ENCODE assay signal across 15 mouse cellular contexts in genomic region chr6:30171967-30172366, GRCm38 (mm10).
DNase-seq lines count a peak whose midpoint lies in the region; ATAC-seq and TF ChIP-seq lines count a peak whose summit lies in the region.
"Had no signal": no experiment of that assay in that cellular context is flagged by ENCODE, and none has a peak within 500 bp of the region (broad histone marks: within the 10 kb centered on the region; RNA-seq: fewer than 3 reads in every experiment).

No protein-coding gene starts in this region.

- H3K36me3 ChIP-seq in kidney, embryonic 16.5 days (ENCODE audit: insufficient read depth, low read length) = no peaks in the 10 kb centered on the region
- H3K36me3 ChIP-seq in E14TG2a.4 (ENCODE audit: insufficient read depth, low read length) = peaks cover 55% of the 10 kb centered on the region
- no peaks in the 10 kb centered on the region for H3K36me3 ChIP-seq in hindbrain, embryonic 13.5 days

- no peak overlapping the region for H3K9ac ChIP-seq in kidney, embryonic 16.5 days (replicated peaks; ENCODE audit: low read length)
- H3K9ac ChIP-seq in hindbrain, embryonic 13.5 days = no peak overlapping the region

- H3K4me2 ChIP-seq in kidney, embryonic 16.5 days (replicated peaks; ENCODE audit: low read depth, low read length) = peak overlapping the region; percentile 65; the same call in 1 of the 2 replicates
- H3K4me2 ChIP-seq in hindbrain, embryonic 13.5 days = no peak overlapping the region

- peaks cover 76% of the 10 kb centered on the region for H3K27me3 ChIP-seq in kidney, embryonic 16.5 days (ENCODE audit: insufficient read depth, low read length)
- H3K27me3 ChIP-seq in E14TG2a.4 (ENCODE audit: insufficient read depth, low read length) = peaks cover 6% of the 10 kb centered on the region; the same call in 1 of the 2 replicates
- H3K27me3 ChIP-seq in hindbrain, embryonic 13.5 days = peaks cover 95% of the 10 kb centered on the region

- H3K9me3 ChIP-seq in kidney, embryonic 16.5 days (ENCODE audit: low read length) = no peaks in the 10 kb centered on the region
- H3K9me3 ChIP-seq in E14TG2a.4 (ENCODE audit: low read length) = no peaks in the 10 kb centered on the region
- no peaks in the 10 kb centered on the region for H3K9me3 ChIP-seq in hindbrain, embryonic 13.5 days

- TF ChIP-seq CTCF in E14TG2a.4 (conservative IDR thresholded peaks at IDR 0.05; ENCODE audit: low read length) = no peak

- H3K27ac ChIP-seq in kidney, embryonic 16.5 days (ENCODE audit: low read length) = no peak overlapping the region
- no peak overlapping the region for H3K27ac ChIP-seq in hindbrain, embryonic 13.5 days
- H3K27ac ChIP-seq: macrophage had no signal

- DNase-seq in embryo, embryonic 11 days = peak; percentile 29
- DNase-seq in embryo, embryonic 10 days (ENCODE audit: low spot score) = no peak
- no peak for DNase-seq in kidney, postnatal 14 days
- no peak for DNase-seq in ovary, adult 18-20 months (ENCODE audit: low spot score)
- no peak for DNase-seq in urinary bladder, postnatal 36 days (ENCODE audit: low spot score in 2 of 2)
- DNase-seq: cerebellum, postnatal 25 days; gastrocnemius, postnatal 25 days; heart, postnatal 4 days; kidney, adult 11 months; right cerebral cortex, postnatal 25 days; thymus, postnatal 36 days had no signal

- 21% methylated on average over 10 of the region's 10 CpGs for WGBS in kidney, embryonic 16.5 days
- 27% methylated on average over 10 of the region's 10 CpGs for WGBS in hindbrain, embryonic 13.5 days

- H3K4me3 ChIP-seq in kidney, embryonic 16.5 days (ENCODE audit: low read length) = no peak overlapping the region
- H3K4me3 ChIP-seq in E14TG2a.4 (replicated peaks; ENCODE audit: low read length) = peak overlapping the region; percentile 99
- H3K4me3 ChIP-seq in hindbrain, embryonic 13.5 days = peak overlapping the region; percentile 31; the same call in 1 of the 2 replicates

- no peak for ATAC-seq in kidney, embryonic 16.5 days (ENCODE audit: low FRiP score, low TSS enrichment)
- ATAC-seq in hindbrain, embryonic 13.5 days (ENCODE audit: low FRiP score) = no peak

- peaks cover 59% of the 10 kb centered on the region for H3K4me1 ChIP-seq in kidney, embryonic 16.5 days (ENCODE audit: insufficient read depth, low read length)
- H3K4me1 ChIP-seq in E14TG2a.4 (replicated peaks; ENCODE audit: low read depth, low read length) = peaks cover 71% of the 10 kb centered on the region
- H3K4me1 ChIP-seq in hindbrain, embryonic 13.5 days (replicated peaks) = peaks cover 42% of the 10 kb centered on the region
